Mouse (Mus musculus): Measurements from ENCODE around the gene Kat2b. TPM values are rescaled to one million over a fixed set of nuclear protein-coding genes. Genes with fewer than 3 reads are reported as not detected.
A peak's percentile ranks its signal among the peaks of the same experiment; 100 is the strongest.
"Not testable (repeated sequence)": the region's sequence is repeated elsewhere in the genome, so short reads cannot be mapped to it uniquely, and the experiment has no call there.

Kat2b gene
- 38.9 and 41.4 TPM in 2 replicates for total RNA-seq (2015)
- total RNA-seq (2017), result 57.9 and 72.6 TPM in 2 replicates

DNA sequence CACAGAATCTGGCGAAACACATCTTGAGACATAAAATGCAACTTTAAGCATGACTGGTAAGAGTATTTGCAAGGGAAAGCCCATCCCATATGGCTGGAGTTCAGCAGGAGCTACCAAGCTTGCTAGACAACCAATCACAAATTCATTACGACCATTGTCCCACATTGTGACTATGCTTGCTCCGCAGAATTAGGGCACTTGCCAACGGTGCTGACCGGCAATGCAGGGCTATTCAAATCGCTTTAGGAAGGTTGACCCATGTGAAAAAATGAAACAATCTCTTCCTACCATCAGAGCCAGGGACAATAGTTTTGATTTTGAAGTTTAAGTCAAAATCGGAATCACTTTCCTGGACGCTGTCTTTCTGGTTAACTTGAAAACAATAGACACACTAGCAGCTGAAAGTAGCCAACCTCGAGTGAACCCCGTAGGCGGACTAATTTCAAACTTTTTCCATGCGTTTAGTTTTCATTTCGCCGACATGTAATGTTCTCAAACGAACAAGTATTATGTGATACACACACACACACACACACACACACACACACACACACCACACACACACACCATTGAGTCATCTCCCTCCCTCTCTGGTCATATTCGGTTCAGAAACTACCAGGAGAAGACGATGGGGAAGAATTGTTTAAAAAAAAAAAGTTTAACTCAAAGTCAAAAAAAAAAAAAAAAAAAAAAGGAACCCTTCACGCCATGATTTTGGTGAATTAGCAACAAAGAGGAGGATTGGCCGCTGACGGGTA is at the start of gene Kat2b:
Gene Kat2b, plus strand, starts transcription at position 701 of the 758 bp plus-strand sequence.
- no peak for ATAC-seq (ENCODE audit: poor library complexity, severe bottlenecking)

- ATAC-seq (ENCODE audit: poor library complexity, severe bottlenecking), result no peak
Measured at GRCm38 (mm10) chr17:53519364-53519763, 47.3 kb upstream of the Kat2b start.

DNA sequence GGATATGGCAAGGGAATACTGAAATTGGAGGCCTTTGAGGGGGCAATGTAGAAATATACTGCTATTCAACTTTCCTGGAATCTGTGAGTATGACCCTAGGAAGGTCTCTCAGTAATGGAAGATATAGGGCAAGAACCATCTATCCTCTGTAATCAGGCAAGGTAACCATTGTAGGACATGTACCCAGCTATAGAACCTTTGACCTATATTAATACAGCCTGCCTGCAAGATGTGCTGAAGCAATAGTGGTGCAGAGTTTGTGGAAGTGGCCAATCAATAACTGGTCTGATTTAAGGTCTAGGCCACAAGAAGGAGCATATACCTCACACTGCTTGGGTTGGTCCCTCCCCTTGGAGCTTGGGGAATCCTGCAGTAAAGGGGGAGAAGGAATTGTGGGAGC is 46.2 kb upstream of the Kat2b start:
- no peak for ATAC-seq (ENCODE audit: poor library complexity, severe bottlenecking)

GRCm38 (mm10) chr17:53528034-53528433 is 38.6 kb upstream of the Kat2b start:
- no peak for ATAC-seq (ENCODE audit: poor library complexity, severe bottlenecking)

DNA sequence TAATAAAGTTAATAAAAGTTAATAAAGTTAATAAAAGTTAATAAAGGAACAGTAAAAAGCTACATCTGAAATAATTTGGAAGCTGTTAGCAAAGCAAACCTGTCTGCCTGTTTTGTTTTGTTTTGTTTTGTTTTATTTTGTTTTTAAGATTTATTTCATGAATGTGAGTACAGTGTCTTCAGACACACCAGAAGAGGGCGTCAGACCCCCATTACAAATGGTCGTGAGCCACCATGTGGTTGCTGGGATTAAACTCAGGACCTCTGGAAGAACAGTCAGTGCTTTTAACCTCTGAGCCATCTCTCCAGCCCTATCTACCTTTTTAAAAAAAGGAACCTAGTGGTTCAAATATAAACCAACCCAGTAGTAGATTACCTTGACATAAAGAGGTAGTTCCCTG is 35.5 kb upstream of the Kat2b start:
- ATAC-seq (ENCODE audit: poor library complexity, severe bottlenecking), result no peak

DNA sequence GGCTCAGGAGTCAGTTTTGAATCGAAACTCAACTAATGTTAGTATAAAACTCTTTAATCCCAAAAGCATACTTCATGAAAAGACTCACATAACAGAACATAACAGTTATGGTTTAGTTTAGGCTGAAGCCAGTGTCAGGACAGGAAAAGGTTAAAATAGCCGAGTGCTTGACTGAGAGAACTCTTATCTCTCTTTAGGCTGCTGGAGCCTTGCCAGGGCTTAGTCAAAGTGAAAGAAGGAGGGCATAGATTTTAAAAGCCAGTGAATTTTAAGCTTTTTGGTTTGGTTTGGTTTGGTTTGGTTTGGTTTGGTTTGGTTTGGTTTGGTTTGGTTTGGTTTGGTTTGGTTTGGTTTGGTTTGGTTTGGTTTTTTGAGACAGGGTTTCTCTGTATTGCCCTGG is 34.2 kb upstream of the Kat2b start:
- ATAC-seq (ENCODE audit: poor library complexity, severe bottlenecking), result no peak

DNA sequence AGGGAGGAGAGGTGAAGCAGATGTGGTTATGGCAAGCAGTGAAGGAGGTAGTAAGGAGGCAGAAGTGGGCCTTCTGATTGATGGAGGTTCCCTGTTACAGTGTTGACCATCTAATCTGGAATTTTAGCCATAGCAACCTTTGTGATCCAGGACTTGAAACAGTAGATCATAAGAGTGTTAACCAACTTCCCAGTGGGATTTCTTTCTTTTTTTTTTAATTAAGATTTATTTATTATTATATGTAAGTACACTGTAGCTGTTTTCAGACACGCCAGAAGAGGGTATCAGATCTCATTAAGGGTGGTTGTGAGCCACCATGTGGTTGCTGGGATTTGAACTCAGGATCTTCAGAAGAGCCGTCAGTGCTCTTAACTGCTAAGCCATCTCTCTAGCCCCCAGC is 27.3 kb upstream of the Kat2b start, which contains the start of gene Pp2d1:
Gene Pp2d1, minus strand, starts transcription at position 101 of the 400 bp plus-strand sequence.
- not testable (repeated sequence) for ATAC-seq (ENCODE audit: poor library complexity, severe bottlenecking)

- ATAC-seq (ENCODE audit: poor library complexity, severe bottlenecking), result no peak
Measured at GRCm38 (mm10) chr17:53542536-53542935, 24.1 kb upstream of the Kat2b start.

DNA sequence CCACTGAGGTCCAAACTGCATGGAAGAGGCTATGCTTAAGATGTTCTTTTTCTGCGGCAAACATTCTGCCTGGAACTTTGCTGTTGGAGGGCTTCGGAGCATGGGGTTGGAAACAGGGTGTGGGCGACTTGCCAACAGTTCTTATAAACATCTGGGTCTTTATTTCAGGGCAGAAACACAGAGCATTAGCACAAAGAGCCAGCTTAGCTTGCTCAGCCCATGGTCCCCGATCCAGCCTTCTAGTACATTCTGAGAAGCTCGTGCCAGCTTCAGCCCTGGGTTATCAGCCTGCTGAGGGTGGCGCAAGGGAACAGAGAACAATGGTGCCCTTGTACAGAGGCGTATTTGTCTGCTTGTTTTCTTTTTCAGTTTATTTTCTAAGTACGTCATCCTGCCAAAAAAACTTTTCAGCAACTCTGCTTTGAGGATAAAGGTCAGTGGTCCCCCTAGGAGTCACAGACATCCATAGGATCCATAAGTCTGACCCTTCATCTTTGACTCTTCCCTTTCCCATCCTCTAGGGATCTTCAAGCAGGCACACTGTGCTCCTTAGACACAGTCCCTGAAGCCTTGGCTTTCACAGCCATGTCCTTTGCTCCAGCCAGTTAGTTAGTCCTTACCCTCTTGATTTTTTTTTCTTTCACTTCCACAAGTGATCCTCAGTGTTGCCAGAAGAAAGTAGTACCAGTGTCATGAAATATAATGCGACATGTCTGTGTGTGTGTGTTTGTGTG is 22.9 kb upstream of the Kat2b start:
- no peak for ATAC-seq (ENCODE audit: poor library complexity, severe bottlenecking)

GRCm38 (mm10) chr17:53551306-53552299 is 15.1 kb upstream of the Kat2b start:
- no peak for ATAC-seq (ENCODE audit: poor library complexity, severe bottlenecking)

- ATAC-seq (ENCODE audit: poor library complexity, severe bottlenecking), result peak; percentile 70
Measured at GRCm38 (mm10) chr17:53554088-53554487, 12.6 kb upstream of the Kat2b start.

GRCm38 (mm10) chr17:53554813-53555212 is 11.8 kb upstream of the Kat2b start:
- ATAC-seq (ENCODE audit: poor library complexity, severe bottlenecking), result no peak

DNA sequence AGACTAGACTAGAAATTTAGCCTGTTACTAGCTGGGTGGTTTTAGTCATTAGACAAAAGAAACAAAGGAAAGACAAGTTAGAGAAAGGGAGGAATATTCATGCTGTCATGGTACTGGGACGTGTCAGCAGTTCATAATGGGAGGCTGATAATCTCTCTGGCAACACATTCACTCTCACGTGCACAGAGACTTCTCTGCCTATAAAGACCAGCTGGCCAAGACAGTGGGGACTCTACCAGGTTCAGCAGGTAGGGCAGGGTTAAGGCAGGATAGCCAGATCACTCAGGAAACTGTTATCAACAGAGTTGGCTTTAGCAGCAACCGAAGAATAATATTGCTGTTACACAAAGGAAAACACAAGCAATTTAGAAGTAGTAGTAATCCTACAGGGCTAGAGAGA is 9.2 kb upstream of the Kat2b start:
- no peak for ATAC-seq (ENCODE audit: poor library complexity, severe bottlenecking)

GRCm38 (mm10) chr17:53559646-53560045 is 7.0 kb upstream of the Kat2b start:
- no peak for ATAC-seq (ENCODE audit: poor library complexity, severe bottlenecking)

DNA sequence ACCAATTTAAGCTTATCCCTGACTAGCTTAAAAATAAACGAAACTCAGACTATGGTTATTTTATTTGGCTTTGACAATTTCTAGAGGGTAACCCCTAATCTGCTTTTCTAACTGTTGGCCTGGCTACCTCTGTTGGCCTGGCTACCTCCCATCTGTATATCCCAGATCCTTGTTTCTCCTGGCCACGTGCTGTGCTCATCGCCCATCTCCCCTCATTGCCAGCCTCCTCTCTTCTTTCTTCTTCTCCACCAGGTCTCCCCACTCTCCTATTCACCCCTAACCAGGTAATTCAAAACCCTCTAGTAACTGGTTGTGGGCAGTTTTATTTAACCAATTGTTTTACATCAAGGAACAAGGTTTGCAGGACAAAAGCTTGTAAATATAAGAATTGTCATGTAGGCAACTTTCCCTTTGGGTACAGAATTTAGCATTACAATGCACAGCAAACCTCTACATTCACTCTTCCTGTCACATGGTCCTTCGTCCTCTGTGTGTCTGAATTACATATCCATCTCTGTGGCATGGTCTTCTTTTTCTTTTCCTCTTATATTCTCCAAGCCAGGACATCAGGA is 5.1 kb upstream of the Kat2b start:
- no peak for ATAC-seq (ENCODE audit: poor library complexity, severe bottlenecking)

DNA sequence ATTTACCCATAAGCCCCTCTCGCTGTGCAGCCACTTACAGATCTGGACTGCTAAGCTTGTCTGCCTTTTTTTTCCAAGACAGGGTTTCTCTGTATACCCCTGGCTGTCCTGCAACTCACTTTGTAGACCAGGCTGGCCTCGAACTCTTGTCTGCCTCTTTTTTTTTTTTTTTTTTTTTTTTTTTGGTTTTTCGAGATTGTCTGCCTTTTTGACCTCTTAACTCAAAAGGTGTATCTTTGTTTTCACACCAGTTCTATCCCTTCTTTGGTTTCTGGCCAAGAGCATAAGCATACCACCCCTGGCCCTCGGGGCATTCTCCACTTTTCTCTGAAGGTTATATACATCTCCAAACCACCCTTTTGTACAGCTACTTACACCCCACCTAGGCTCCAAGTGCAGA is 1.8 kb upstream of the Kat2b start:
- ATAC-seq (ENCODE audit: poor library complexity, severe bottlenecking), result no peak

GRCm38 (mm10) chr17:53566919-53567345 is 271 bp downstream of the Kat2b start:
- ATAC-seq (ENCODE audit: poor library complexity, severe bottlenecking), result peak; percentile 64

DNA sequence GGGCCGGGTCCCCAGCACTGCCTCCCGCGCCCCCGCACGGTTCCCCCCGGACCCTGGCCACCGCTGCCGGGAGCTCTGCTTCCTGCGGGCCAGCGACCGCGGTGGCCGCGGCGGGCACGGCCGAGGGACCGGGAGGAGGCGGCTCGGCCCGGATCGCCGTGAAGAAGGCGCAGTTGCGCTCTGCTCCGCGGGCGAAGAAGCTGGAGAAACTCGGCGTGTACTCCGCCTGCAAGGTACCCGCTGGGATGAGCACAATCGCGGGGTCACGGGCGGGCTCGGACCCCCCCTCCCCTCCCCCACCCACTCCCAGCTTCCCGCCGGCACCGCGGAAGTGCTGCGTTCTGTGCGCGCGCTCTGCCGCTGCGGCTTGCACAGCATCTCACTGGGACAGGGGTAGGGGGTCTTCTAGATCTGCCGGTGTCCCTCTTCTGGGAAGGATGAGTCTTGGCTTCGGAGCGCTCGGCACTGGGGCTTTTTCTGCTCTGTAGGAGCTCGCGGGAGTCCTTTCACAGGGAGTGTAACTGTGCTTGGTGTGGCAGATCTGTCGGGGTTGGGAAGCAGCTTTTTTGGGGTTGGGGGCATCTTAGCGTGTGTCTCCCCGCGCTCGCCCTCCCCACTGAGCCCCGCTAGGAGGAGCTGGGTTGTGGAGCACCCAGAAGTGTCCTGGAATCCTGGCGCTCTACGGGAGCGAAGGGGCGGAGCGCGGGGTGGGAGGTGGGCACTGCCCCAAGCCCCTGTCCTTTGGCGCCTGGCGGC is 863 bp downstream of the Kat2b start:
- no peak for ATAC-seq (ENCODE audit: poor library complexity, severe bottlenecking)

GRCm38 (mm10) chr17:53568118-53568517 is 1.5 kb downstream of the Kat2b start:
- ATAC-seq (ENCODE audit: poor library complexity, severe bottlenecking), result peak; percentile 60

Data from megakaryocyte, adult 5-6 weeks (primary cell).